Mouse (Mus musculus): ENCODE results near the gene Adgrv1. TPM values are rescaled to one million over a fixed set of nuclear protein-coding genes. Genes with fewer than 3 reads are reported as not detected.

Gene Adgrv1
- polyA plus RNA-seq, 1 experiment from 2014 or later: 11.5 TPM

DNA sequence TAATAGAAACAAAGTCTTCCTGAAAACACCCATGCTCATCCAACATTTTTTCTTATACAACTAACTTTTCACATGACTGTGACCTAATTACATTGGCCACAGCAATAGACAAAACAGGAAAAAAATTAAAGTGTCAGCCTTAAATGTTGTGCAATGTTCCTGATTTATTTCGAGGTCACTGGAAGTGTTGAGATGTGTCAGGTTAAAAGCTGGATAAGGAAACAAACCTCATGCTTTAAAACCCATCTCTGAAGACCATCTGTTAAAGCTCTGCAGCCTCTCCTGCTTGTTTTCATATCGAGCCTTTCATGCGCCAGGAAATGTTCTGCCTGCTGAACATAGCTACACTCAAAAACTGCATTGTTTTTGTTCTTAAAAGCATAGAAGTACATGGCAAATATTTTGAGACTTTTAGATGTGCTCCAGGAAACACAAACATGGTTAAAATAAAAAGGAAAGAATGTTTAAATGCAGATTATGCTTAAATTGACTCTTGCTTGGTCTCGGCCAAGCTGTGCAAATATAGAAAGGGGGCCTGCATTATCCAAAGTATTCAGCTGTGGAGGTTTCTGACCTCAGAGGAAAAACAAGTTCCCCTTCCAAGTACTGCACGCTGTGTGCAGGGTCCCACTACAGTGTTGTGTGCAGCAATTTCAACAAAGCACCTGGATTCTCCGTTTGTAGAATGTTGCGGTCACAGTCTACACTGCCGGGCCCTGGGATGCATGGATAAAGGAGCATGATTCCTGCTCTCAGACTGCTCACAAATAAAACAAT lies 524.2 kb downstream of the Adgrv1 start:
- Histone ChIP-seq H3K9me3 (ENCODE audit: control insufficient read depth, low read length) (no peaks in the 10 kb centered on the region), H3K27ac (ENCODE audit: low read length) (no peak overlapping the region), H3K4me1 (replicated peaks; ENCODE audit: control insufficient read depth, insufficient read depth, low read length) (no peaks in the 10 kb centered on the region), H3K9ac (replicated peaks; ENCODE audit: low read depth, low read length) (no peak overlapping the region), H3K4me3 (replicated peaks; ENCODE audit: low read length) (no peak overlapping the region), H3K36me3 (ENCODE audit: control insufficient read depth, insufficient read depth) (no peaks in the 10 kb centered on the region), H3K4me2 (ENCODE audit: low read length) (no peak overlapping the region), H3K27me3 (replicated peaks; ENCODE audit: control insufficient read depth, insufficient read depth, low read length) (no peaks in the 10 kb centered on the region)
- ATAC-seq: no peak
- WGBS: 75% methylated on average over 8 of the region's 8 CpGs

DNA sequence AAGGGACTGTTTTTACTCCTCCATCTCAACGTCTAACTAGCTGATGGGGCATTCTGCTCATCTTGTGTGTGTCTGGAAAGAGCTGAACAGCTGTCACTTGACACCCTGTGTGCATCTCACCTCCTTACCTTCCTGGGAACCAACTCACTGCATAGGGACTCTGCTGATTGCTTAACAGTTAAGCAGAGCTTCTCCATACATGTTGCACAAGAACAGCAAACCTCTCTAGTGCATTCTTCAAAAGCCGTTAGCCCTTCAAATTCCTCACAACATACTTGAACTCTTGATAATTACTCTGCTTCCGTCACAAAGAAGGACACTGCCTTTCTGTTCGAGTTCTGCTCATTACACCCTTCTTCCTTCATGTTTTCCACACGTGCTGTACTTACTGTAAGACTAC lies 525.5 kb downstream of the Adgrv1 start:
- no peak for ATAC-seq
- Histone ChIP-seq H3K9ac (replicated peaks; ENCODE audit: low read depth, low read length) (no peak overlapping the region), H3K36me3 (ENCODE audit: control insufficient read depth, insufficient read depth) (no peaks in the 10 kb centered on the region), H3K9me3 (ENCODE audit: control insufficient read depth, low read length) (no peaks in the 10 kb centered on the region), H3K4me1 (replicated peaks; ENCODE audit: control insufficient read depth, insufficient read depth, low read length) (no peaks in the 10 kb centered on the region), H3K27me3 (replicated peaks; ENCODE audit: control insufficient read depth, insufficient read depth, low read length) (no peaks in the 10 kb centered on the region), H3K4me3 (replicated peaks; ENCODE audit: low read length) (no peak overlapping the region), H3K27ac (ENCODE audit: low read length) (no peak overlapping the region), H3K4me2 (ENCODE audit: low read length) (no peak overlapping the region)
- 48% methylated on average over 5 of the region's 5 CpGs for WGBS

DNA sequence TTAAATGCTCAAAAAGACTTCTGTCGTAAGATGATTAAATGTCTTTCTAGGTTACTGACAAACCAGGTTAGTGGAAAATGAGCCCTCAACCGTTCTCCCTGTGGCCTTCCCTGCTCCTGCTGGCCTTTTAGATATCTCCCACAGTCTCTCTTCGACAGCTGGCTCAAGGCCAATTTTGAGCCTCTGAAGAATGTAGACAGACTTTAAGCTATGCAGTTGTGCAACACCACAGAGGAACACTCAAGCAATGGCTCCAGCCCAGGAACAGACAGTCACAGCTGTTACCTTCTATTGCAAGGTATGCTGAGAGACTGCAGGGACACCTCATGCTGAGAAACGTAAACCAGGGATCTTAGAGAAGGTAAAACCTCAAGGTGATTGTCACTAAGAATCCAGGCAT lies 529.2 kb downstream of the Adgrv1 start:
- Histone ChIP-seq H3K27me3 (replicated peaks; ENCODE audit: control insufficient read depth, insufficient read depth, low read length) (no peaks in the 10 kb centered on the region), H3K27ac (ENCODE audit: low read length) (no peak overlapping the region), H3K4me2 (ENCODE audit: low read length) (no peak overlapping the region), H3K36me3 (ENCODE audit: control insufficient read depth, insufficient read depth) (no peaks in the 10 kb centered on the region), H3K4me1 (replicated peaks; ENCODE audit: control insufficient read depth, insufficient read depth, low read length) (no peaks in the 10 kb centered on the region), H3K9ac (replicated peaks; ENCODE audit: low read depth, low read length) (no peak overlapping the region), H3K4me3 (replicated peaks; ENCODE audit: low read length) (no peak overlapping the region), H3K9me3 (ENCODE audit: control insufficient read depth, low read length) (no peaks in the 10 kb centered on the region)
- ATAC-seq: no peak
- 70% methylated on average over 4 of the region's 4 CpGs for WGBS

DNA sequence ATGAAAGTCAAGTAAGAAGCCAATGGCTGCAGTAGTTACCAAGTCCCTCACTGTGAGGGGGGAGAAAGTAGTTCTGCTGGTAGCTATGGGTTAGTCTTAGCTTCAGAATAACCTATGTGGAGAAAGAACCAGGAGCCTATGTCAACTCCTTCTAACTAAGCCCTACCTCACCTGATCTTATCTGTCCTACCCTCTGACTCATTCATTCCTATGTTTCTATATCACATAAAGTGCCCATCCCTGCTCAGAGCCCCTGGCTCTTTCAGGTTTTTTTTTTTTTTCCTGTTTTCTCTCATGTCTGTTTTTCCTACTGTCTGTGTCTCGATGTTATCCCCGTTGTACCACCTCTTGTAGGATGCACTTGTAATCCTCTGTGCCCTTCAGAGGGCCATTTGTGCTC lies 536.5 kb downstream of the Adgrv1 start:
- H3K9me3 ChIP-seq (ENCODE audit: control insufficient read depth, low read length): no peaks in the 10 kb centered on the region
- H3K4me2 ChIP-seq (ENCODE audit: low read length): no peak overlapping the region
- WGBS: 96% methylated on average over 2 of the region's 2 CpGs
- no peak overlapping the region for H3K4me3 ChIP-seq (replicated peaks; ENCODE audit: low read length)
- no peaks in the 10 kb centered on the region for H3K4me1 ChIP-seq (replicated peaks; ENCODE audit: control insufficient read depth, insufficient read depth, low read length)
- H3K36me3 ChIP-seq (ENCODE audit: control insufficient read depth, insufficient read depth): no peaks in the 10 kb centered on the region
- H3K9ac ChIP-seq (replicated peaks; ENCODE audit: low read depth, low read length): no peak overlapping the region
- no peak overlapping the region for H3K27ac ChIP-seq (ENCODE audit: low read length)
- no peaks in the 10 kb centered on the region for H3K27me3 ChIP-seq (replicated peaks; ENCODE audit: control insufficient read depth, insufficient read depth, low read length)
- ATAC-seq: no peak

DNA sequence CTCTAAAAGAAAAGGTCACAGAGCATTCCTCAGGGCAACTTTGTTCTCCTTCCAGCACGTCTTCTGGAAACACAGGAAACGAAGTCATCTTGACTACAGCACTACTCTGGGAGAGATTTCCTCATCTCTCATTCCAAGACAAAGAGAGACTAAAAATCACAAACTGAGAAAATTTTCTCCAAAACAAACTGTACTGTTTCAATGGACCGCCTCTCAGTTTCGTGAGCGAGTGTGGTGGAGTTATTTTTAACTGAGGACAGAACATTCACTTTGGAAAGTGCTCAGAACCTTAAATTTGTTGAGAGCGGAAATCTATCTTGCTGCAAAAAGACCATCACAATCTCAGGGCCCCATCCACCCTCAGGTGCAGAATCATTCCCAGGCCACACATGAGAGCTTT lies 538.4 kb downstream of the Adgrv1 start:
- Histone ChIP-seq H3K9me3 (ENCODE audit: control insufficient read depth, low read length) (no peaks in the 10 kb centered on the region), H3K9ac (replicated peaks; ENCODE audit: low read depth, low read length) (no peak overlapping the region), H3K27me3 (replicated peaks; ENCODE audit: control insufficient read depth, insufficient read depth, low read length) (no peaks in the 10 kb centered on the region), H3K27ac (ENCODE audit: low read length) (no peak overlapping the region), H3K36me3 (ENCODE audit: control insufficient read depth, insufficient read depth) (no peaks in the 10 kb centered on the region), H3K4me1 (replicated peaks; ENCODE audit: control insufficient read depth, insufficient read depth, low read length) (no peaks in the 10 kb centered on the region), H3K4me3 (replicated peaks; ENCODE audit: low read length) (no peak overlapping the region), H3K4me2 (ENCODE audit: low read length) (no peak overlapping the region)
- no peak for ATAC-seq
- WGBS: 91% methylated on average over 6 of the region's 6 CpGs

DNA sequence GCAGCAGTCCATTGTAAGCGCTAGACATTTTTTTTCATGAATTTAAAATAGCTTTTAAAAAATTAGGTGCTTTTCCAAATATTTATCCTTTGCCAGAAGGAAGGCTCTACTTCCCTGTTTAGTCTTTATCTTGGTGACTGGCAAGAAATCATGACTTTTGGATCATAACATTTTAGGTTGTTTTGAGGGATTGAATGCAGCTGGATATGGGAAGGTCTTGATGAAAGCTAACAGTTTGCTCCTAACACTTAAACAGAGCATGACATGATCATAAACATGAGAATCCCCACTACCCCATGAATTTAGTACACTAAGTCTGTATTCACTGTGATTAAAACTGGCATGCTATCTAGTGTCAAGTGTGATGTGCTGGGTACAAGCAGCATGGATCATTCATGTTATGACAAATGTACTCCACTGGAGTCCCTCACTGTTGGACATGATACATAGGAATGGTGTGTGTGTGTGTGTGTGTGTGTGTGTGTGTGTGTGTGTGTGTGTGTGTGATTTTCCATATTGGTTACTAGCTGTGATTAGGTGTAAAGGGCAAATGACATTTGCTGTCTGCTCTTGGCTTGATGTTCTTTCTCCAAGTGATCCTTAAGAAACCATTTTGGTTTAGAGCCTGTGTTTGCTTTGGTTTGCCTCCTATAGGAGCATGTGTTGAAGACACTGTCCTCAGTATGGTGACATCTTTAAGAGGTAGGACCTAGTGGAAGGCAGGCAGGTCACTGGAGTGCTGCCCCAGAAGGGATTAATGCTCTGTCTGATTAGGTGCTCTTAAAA lies 542.7 kb downstream of the Adgrv1 start:
- no peak overlapping the region for H3K9ac ChIP-seq (replicated peaks; ENCODE audit: low read depth, low read length)
- no peaks in the 10 kb centered on the region for H3K4me1 ChIP-seq (replicated peaks; ENCODE audit: control insufficient read depth, insufficient read depth, low read length)
- H3K27ac ChIP-seq (ENCODE audit: low read length): no peak overlapping the region
- no peaks in the 10 kb centered on the region for H3K9me3 ChIP-seq (ENCODE audit: control insufficient read depth, low read length)
- no peak overlapping the region for H3K4me2 ChIP-seq (ENCODE audit: low read length)
- 92% methylated on average over 1 of the region's 1 CpGs for WGBS
- no peak overlapping the region for H3K4me3 ChIP-seq (replicated peaks; ENCODE audit: low read length)
- H3K27me3 ChIP-seq (replicated peaks; ENCODE audit: control insufficient read depth, insufficient read depth, low read length): no peaks in the 10 kb centered on the region
- no peak for ATAC-seq
- H3K36me3 ChIP-seq (ENCODE audit: control insufficient read depth, insufficient read depth): no peaks in the 10 kb centered on the region

DNA sequence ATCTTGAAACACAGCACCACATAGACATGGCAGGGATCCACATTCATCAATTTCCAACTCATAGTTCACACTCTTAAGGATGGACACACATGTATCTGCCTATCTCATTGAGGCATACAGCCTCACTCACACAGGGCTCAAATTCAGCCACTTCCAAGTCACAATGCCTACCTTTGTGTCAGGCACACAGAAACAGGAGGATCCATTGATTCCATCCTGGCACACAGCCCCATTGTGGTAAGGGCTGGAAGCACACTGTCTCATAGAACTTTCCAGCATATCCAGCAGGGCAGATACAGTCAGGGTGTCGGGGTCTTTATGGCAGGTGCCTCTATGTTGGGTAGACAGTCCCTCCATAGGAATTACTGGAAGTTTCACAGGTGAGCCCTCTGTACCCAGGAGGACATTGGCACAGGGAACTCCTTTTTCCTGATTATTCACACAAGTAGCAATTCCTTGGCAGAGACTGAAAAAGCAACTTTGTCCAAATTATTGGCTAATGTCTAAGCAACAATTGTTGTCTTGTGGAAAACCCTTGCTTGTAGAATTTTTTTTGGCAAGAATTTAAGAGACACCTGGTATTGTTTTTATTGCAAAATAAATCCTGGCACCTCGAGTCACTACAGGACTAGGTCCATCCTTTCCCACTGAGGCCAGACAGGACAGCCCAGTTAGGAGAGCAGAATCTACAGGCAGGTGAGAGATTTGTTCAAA lies 545.8 kb downstream of the Adgrv1 start:
- ATAC-seq: no peak
- Histone ChIP-seq H3K27ac (ENCODE audit: low read length) (no peak overlapping the region), H3K36me3 (ENCODE audit: control insufficient read depth, insufficient read depth) (no peaks in the 10 kb centered on the region), H3K27me3 (replicated peaks; ENCODE audit: control insufficient read depth, insufficient read depth, low read length) (no peaks in the 10 kb centered on the region), H3K4me2 (ENCODE audit: low read length) (no peak overlapping the region), H3K9me3 (ENCODE audit: control insufficient read depth, low read length) (no peaks in the 10 kb centered on the region), H3K9ac (replicated peaks; ENCODE audit: low read depth, low read length) (no peak overlapping the region), H3K4me3 (replicated peaks; ENCODE audit: low read length) (no peak overlapping the region), H3K4me1 (replicated peaks; ENCODE audit: control insufficient read depth, insufficient read depth, low read length) (no peaks in the 10 kb centered on the region)
- WGBS: 76% methylated on average over 2 of the region's 2 CpGs

DNA sequence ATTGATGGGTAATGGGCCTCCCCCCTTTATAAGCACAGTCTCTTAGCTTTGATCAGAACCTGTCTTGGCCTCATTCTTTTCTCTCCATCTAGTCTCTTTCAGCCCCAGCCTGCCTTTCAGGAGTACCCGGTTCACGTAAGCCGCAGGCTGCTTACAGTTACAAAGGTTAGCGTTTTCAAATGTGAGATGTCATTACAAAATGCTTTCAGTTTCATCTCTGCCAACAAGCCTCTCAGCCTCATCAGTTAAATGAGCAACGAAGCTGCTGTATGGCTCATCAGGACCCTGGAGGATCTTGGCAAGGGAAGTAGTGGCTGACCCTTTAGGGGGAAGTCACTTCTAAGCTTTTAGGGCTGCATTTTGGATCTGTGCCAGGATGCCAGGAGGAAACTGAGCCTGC lies 560.7 kb downstream of the Adgrv1 start:
- Histone ChIP-seq H3K9ac (replicated peaks; ENCODE audit: low read depth, low read length) (no peak overlapping the region), H3K9me3 (ENCODE audit: control insufficient read depth, low read length) (no peaks in the 10 kb centered on the region), H3K27me3 (replicated peaks; ENCODE audit: control insufficient read depth, insufficient read depth, low read length) (no peaks in the 10 kb centered on the region), H3K4me2 (ENCODE audit: low read length) (no peak overlapping the region), H3K4me1 (replicated peaks; ENCODE audit: control insufficient read depth, insufficient read depth, low read length) (no peaks in the 10 kb centered on the region), H3K4me3 (replicated peaks; ENCODE audit: low read length) (no peak overlapping the region), H3K36me3 (ENCODE audit: control insufficient read depth, insufficient read depth) (no peaks in the 10 kb centered on the region), H3K27ac (ENCODE audit: low read length) (no peak overlapping the region)
- 62% methylated on average over 5 of the region's 5 CpGs for WGBS
- no peak for ATAC-seq

DNA sequence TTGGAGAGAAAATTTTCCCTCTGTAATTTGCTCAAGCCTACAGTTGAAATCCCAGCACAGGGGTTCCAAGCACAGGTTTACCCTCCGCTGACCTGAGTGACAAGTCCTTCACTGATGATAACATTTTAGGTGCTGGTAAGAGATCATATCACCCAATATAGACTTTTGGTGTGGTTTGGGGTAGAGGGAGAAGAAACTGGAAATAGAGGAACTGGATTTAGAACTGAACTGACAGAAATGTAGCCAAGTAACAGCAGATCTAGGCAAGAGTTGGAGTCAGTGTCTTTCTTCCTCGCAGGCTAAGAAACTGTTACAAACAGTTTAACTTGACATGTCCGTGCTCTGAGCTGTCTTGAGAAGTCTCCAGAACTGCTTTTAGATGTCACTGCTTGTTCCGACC lies 581.5 kb downstream of the Adgrv1 start:
- H3K4me2 ChIP-seq (ENCODE audit: low read length): no peak overlapping the region
- H3K27me3 ChIP-seq (replicated peaks; ENCODE audit: control insufficient read depth, insufficient read depth, low read length): no peaks in the 10 kb centered on the region
- no peak overlapping the region for H3K9ac ChIP-seq (replicated peaks; ENCODE audit: low read depth, low read length)
- no peak overlapping the region for H3K27ac ChIP-seq (ENCODE audit: low read length)
- H3K36me3 ChIP-seq (ENCODE audit: control insufficient read depth, insufficient read depth): no peaks in the 10 kb centered on the region
- H3K9me3 ChIP-seq (ENCODE audit: control insufficient read depth, low read length): no peaks in the 10 kb centered on the region
- 92% methylated on average over 4 of the region's 4 CpGs for WGBS
- no peaks in the 10 kb centered on the region for H3K4me1 ChIP-seq (replicated peaks; ENCODE audit: control insufficient read depth, insufficient read depth, low read length)
- ATAC-seq: no peak
- H3K4me3 ChIP-seq (replicated peaks; ENCODE audit: low read length): no peak overlapping the region
